Mouse (Mus musculus) MEL (cell line): ENCODE data around the gene Pla2g12a.

Source experiments
- CTCF ChIP-seq, 3 experiments: IDR thresholded peaks in 2 of 3; conservative IDR thresholded peaks in 1 of 3; 2 replicates each; pipeline ENCODE4 v1.5.1; 2011 to 2012; ENCODE audit warnings: low read length in 3 of 3, low read depth in 2 of 3, mild to moderate bottlenecking in 2 of 3, improper control_type of control experiment in 1 of 3, inconsistent platforms in 1 of 3, mixed read lengths in 1 of 3, moderate library complexity in 1 of 3; ENCODE audit not compliant: control insufficient read depth in 1 of 3, insufficient read depth in 1 of 3, poor library complexity in 1 of 3, severe bottlenecking in 1 of 3
- MAX ChIP-seq: IDR thresholded peaks from 2 replicates; pipeline ENCODE4 v1.6.1; 2011; ENCODE audit warnings: low read length, improper control_type of control experiment
- MEF2A ChIP-seq: IDR thresholded peaks from 2 replicates; pipeline ENCODE4 v1.6.1; 2014; ENCODE audit warnings: low read depth, mild to moderate bottlenecking, inconsistent platforms, low read length, improper control_type of control experiment; ENCODE audit not compliant: poor library complexity, insufficient replicate concordance, severe bottlenecking; ENCODE audit errors: extremely low read depth
- MYB ChIP-seq: IDR thresholded peaks from 2 replicates; pipeline ENCODE4 v1.6.1; 2011; ENCODE audit warnings: mild to moderate bottlenecking, low read depth, low read length, improper control_type of control experiment
- POLR2AphosphoS2 ChIP-seq: IDR thresholded peaks from 2 replicates; pipeline ENCODE4 v1.6.1; 2011; ENCODE audit warnings: low read length, improper control_type of control experiment

- TF ChIP-seq POLR2AphosphoS2 (no peak), MAX (no peak), CTCF (IDR thresholded peaks at IDR 0.05 in 2 of 3, conservative IDR thresholded peaks at IDR 0.05 in 1 of 3; ENCODE audit: control insufficient read depth in 1 of 3, insufficient read depth in 1 of 3, low read depth in 2 of 3, low read length in 3 of 3, poor library complexity in 1 of 3, severe bottlenecking in 1 of 3) (no peak), MYB (no peak), MEF2A (no peak)
Measured at GRCm38 (mm10) chr3:129879131-129879757, 838 bp downstream of the Pla2g12a start.
